Comparison of ENCODE assay signal across 14 mouse cellular contexts in the genomic region with DNA sequence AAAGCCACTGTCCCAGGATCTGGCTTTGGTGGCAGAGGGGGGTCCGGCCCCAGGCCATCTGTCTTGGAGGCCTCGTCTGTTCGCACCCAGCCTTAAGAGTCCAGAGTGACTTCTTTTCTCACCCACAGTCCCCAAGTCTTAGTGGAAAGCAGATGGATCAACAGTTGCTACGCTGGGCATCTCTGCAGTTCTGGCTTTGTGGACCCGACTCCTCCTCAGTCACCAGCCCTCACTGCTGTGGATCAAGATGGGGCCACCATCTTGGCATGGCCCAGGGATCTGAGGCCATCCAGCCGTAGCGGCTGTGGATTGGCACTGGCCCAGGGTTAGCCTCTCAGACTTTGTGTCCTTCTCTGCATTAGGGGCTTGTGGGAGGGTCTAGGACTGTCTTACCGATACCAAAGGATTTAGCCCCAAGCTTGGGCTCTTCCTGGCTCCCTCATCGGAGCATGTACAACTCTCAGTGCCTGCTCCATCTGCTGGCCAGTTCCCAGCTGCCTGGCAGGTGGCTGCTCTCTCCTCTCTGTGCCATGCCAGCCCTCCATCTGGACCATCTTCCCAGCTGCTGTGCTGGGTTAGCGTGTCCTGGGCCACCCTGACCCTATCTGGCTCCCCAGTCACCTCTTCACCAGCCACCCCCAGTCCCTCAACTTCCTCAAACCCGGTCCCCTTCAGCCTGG.
DNase-seq lines count a peak whose midpoint lies in the region; ATAC-seq lines count a peak whose summit lies in the region.
"Had no signal": no experiment of that assay in that cellular context is flagged by ENCODE, and none has a peak within 500 bp of the region (broad histone marks: within the 10 kb centered on the region; RNA-seq: fewer than 3 reads in every experiment).

No protein-coding gene starts in this region.

- no peaks in the 10 kb centered on the region for H3K27me3 ChIP-seq in forebrain, embryonic 14.5 days (replicated peaks; ENCODE audit: control insufficient read depth, insufficient read depth, low read length)
- no peaks in the 10 kb centered on the region for H3K27me3 ChIP-seq in midbrain, embryonic 13.5 days
- H3K27me3 ChIP-seq: limb, embryonic 13.5 days had no signal

- peaks cover 23% of the 10 kb centered on the region for H3K36me3 ChIP-seq in forebrain, embryonic 14.5 days (ENCODE audit: control insufficient read depth, insufficient read depth, low read length)
- peaks cover 24% of the 10 kb centered on the region for H3K36me3 ChIP-seq in midbrain, embryonic 13.5 days
- H3K36me3 ChIP-seq: G1E had no signal

- H3K27ac ChIP-seq in forebrain, embryonic 14.5 days (ENCODE audit: low read depth, low read length), result peak overlapping the region; percentile 79
- H3K27ac ChIP-seq in midbrain, embryonic 13.5 days, result peak overlapping the region; percentile 74
- H3K27ac ChIP-seq: limb, embryonic 13.5 days had no signal

- H3K9me3 ChIP-seq in forebrain, embryonic 14.5 days (replicated peaks; ENCODE audit: control insufficient read depth, low read length), result no peaks in the 10 kb centered on the region
- no peaks in the 10 kb centered on the region for H3K9me3 ChIP-seq in midbrain, embryonic 13.5 days
- H3K9me3 ChIP-seq: G1E; limb, embryonic 13.5 days had no signal

- peak; percentile 73; the same call in 1 of the 2 replicates for ATAC-seq in cerebellum, adult (ENCODE audit: insufficient number of reproducible peaks, low FRiP score, low TSS enrichment)
- ATAC-seq in forebrain, embryonic 14.5 days, result peak; percentile 61
- peak; percentile 57 for ATAC-seq in midbrain, embryonic 13.5 days

- H3K4me2 ChIP-seq in forebrain, embryonic 14.5 days (ENCODE audit: low read length), result no peak overlapping the region
- H3K4me2 ChIP-seq in midbrain, embryonic 13.5 days (replicated peaks), result no peak overlapping the region
- H3K4me2 ChIP-seq: limb, embryonic 13.5 days had no signal

- no peak overlapping the region for H3K9ac ChIP-seq in forebrain, embryonic 14.5 days (ENCODE audit: low read length)
- no peak overlapping the region for H3K9ac ChIP-seq in midbrain, embryonic 13.5 days (replicated peaks)
- H3K9ac ChIP-seq: limb, embryonic 13.5 days had no signal

- H3K4me3 ChIP-seq in forebrain, embryonic 14.5 days (ENCODE audit: low read depth, low read length), result no peak overlapping the region
- H3K4me3 ChIP-seq in midbrain, embryonic 13.5 days (replicated peaks), result no peak overlapping the region
- H3K4me3 ChIP-seq: limb, embryonic 13.5 days had no signal

- H3K4me1 ChIP-seq in forebrain, embryonic 14.5 days (ENCODE audit: control insufficient read depth, insufficient read depth, low read length), result peaks cover 19% of the 10 kb centered on the region
- peaks cover 55% of the 10 kb centered on the region for H3K4me1 ChIP-seq in midbrain, embryonic 13.5 days (replicated peaks)

- peak; percentile 42 for DNase-seq in Muller cell, postnatal 12 days (ENCODE audit: inconsistent ontology term)
- DNase-seq in forebrain, embryonic 14.5 days (ENCODE audit: low spot score), result peak; percentile 69
- DNase-seq in lung, adult 18-20 months, result no peak
- DNase-seq in lung, postnatal 10 days, result no peak
- DNase-seq in thymus, postnatal 0 days (ENCODE audit: low spot score), result no peak
- DNase-seq: adrenal gland, adult 8-10 months; heart, adult 18-20 months; kidney, adult 11 months; lung, postnatal 4 days; thymus, postnatal 14 days had no signal

- WGBS in forebrain, embryonic 14.5 days, result 60% methylated on average over 11 of the region's 11 CpGs
- 63% methylated on average over 11 of the region's 11 CpGs for WGBS in midbrain, embryonic 13.5 days

Comparison
In these comparisons a context has a peak if more than half of its experiments do, and no peak if none do; other contexts are left out.
1. DNase-seq: peak in Muller cell, postnatal 12 days (single experiment) and forebrain, embryonic 14.5 days (single experiment); none in lung, adult 18-20 months (0 of 2), lung, postnatal 10 days (single experiment) and thymus, postnatal 0 days (single experiment).
2. Peak in every context shown above with its lines, with median percentiles within 50 percentile points of each other: ATAC-seq.